Mouse (Mus musculus) thymus, postnatal 10 days (tissue): ENCODE measurements around the gene Gm29797.

Experiments used
- DNase-seq, 2 experiments: peaks; one replicate each; pipeline ENCODE4 v3.0.0; 2021; ENCODE audit warnings: low spot score in 2 of 2

Gm29797 gene

DNA sequence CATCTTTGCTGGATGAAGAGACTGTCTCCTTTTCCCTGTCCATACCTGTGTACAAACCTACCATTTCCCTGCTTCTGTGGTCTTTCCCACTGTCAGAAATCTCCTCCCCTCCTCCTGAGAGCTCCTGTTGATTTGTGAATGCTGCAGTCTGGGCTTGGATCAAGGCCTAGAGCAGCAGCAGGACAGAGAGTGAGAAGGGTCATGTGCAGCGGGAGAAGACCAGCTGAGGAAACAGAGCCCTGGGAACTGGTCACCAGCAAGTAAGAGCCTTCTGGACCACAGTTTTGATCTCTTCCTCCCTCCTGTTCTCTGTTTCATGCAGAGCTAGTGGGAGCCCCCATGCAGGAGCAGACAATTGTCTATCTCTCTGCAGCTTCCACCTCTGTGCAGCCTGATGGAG is 38.9 kb downstream of the Gm29797 start:
- no peak for DNase-seq

DNA sequence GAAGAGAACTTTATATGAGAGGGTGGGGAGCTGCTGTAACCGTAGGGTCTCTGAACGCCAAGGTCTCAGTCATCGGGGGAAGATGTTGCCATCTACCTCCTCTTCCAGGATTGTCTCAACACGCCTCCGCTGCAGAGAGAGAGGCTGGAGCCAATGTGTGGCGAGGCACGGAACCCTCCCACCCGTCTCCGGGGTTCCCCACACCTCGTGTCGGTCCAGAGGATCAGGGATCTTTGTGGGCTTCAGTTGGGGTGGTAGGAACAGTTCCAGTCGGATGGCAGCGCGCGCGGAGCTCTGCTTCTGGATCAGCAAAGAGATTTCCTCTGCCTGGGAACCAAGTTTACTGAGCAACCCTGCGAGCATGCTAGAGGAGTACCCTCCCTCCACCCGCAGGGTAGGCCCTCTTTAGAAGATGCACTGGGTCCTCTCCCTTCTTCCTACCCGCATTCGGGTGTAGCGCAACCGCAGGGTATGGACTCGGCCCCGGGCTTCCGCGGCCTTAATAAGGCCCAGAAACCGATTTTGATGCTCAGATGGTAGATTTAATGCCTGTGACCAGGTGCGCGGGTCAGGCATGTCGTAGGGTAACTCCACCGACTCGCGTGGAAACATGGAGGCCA is 40.1 kb downstream of the Gm29797 start:
- no peak for DNase-seq

DNA sequence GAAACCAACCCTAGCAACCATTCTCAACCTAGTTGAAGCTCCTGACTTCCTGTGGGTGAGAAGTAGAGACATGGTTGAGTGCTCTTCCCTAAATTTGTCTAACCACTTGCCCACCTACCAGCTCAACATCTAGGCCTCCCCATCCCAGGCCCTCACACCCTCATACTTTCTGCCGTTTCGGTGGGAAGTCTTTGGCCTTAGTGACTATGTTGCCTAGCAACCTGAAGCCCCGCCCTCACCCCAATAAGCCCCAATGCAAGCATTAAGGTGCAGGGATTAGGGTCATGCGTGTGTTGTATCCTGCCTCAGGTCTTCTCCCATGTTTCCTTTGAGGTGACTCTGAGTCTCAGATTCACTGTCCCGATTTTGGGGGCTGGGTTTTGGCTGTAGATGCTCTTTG is 41.4 kb downstream of the Gm29797 start, which contains the start of gene Lkaaear1:
Lkaaear1 (minus strand) TSS at position 202 of the 400 bp plus-strand sequence.
- no peak for DNase-seq

DNA sequence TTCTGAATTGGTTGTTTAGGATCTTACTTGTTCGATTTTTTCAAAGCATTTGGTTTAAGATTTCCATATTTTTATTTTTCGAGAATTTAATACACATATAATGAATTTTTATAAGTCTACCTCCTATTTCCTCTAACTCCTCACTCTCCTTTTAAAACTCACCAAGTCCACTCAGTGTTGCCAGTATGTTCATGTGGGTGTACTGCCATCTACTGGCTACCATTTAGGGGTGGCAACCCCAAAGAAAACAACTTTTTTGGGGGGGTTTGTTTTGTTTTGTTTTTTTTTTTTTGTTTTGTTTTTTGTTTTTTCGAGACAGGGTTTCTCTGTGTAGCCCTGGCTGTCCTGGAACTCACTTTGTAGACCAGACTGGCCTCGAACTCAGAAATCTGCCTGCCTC is 49.8 kb downstream of the Gm29797 start:
- peak in 1 of 2 experiments; percentile 32 for DNase-seq
